Mouse (Mus musculus): ENCODE measurements at regions not wholly inside any gene's neighbourhood (a gene's known extent, or its start where the extent isn't known, plus 50 kb on each side); places are given as distances from the start of the nearest gene placed in this dataset.
"Not testable (repeated sequence)": the region's sequence is repeated elsewhere in the genome, so short reads cannot be mapped to it uniquely, and the experiment has no call there.

GRCm38 (mm10) chr1:5220668-5221408 is 413.1 kb downstream of the Gm37988 start:
- Histone ChIP-seq H3K27me3 (peaks cover 4% of the 10 kb centered on the region), H3K9me3 (no peaks in the 10 kb centered on the region), H3K4me3 (no peak overlapping the region), H3K4me2 (no peak overlapping the region), H3K27ac (replicated peaks) (no peak overlapping the region), H3K9ac (no peak overlapping the region), H3K36me3 (no peaks in the 10 kb centered on the region), H3K4me1 (replicated peaks) (no peaks in the 10 kb centered on the region)
- WGBS = 63% methylated on average over 3 of the region's 3 CpGs
- ATAC-seq (ENCODE audit: low read depth) = no peak

GRCm38 (mm10) chr1:5227866-5228265 is 420.2 kb downstream of the Gm37988 start:
- no peak for ATAC-seq (ENCODE audit: low read depth)
- Histone ChIP-seq H3K27ac (replicated peaks) (no peak overlapping the region), H3K27me3 (peaks cover 46% of the 10 kb centered on the region)

GRCm38 (mm10) chr1:5231218-5231617 is 423.5 kb downstream of the Gm37988 start:
- Histone ChIP-seq H3K36me3 (no peaks in the 10 kb centered on the region), H3K4me1 (replicated peaks) (peaks cover 15% of the 10 kb centered on the region), H3K27ac (replicated peaks) (no peak overlapping the region), H3K9me3 (no peaks in the 10 kb centered on the region), H3K27me3 (peaks cover 47% of the 10 kb centered on the region), H3K4me2 (no peak overlapping the region), H3K9ac (no peak overlapping the region), H3K4me3 (no peak overlapping the region)
- no peak for ATAC-seq (ENCODE audit: low read depth)
- 92% methylated on average over 5 of the region's 5 CpGs for WGBS

More at GRCm38 (mm10) chr1:5227866-5228265, 420.2 kb downstream of the Gm37988 start:
- Histone ChIP-seq H3K36me3 (no peaks in the 10 kb centered on the region), H3K4me1 (replicated peaks) (peaks cover 10% of the 10 kb centered on the region), H3K9ac (no peak overlapping the region), H3K4me3 (no peak overlapping the region), H3K9me3 (no peaks in the 10 kb centered on the region), H3K4me2 (no peak overlapping the region)
- 36% methylated on average over 6 of the region's 6 CpGs for WGBS

DNA sequence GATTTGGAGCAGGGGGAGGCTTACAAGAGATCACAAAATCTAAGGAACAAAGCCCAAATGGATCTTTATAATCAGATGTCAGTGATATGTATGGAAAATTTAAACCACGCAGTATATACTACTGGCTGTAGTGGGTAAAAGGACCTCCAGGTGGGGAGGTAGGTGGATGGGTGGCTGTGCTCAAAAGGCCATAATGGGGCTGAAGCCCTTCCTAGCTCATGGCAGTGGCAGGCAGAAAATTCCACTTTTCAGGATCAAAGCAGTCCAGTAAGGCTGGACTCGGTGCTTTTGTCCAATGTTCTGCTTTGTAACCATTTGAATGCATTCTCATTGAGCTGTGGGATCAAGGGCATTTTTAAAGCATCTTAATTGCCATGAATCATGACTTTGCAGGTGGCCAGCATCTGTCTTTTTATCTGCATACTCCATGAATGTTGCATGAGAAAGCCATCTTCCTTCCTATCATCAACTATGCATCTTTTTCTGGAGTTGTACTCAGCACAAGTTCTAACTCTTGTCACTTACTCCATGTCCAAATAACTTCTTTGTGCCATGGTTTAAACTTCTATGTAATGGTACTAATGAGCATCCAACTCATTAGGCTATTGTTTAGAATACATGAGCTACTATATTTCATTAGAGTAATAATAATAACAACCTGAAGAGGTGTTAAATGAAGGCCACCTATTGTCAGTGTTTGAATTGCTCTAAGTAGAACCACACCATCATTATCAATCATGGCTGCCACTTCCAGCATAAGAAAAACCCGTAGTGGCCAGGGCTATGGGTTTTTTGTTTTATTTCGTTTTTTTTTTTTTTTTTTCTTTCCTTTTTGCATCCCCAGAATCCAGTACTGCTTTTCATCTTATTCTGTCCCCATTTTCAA is 424.5 kb downstream of the Gm37988 start:
- H3K27ac ChIP-seq (replicated peaks) = peak overlapping the region; percentile 80; the same call in 1 of the 2 replicates

DNA sequence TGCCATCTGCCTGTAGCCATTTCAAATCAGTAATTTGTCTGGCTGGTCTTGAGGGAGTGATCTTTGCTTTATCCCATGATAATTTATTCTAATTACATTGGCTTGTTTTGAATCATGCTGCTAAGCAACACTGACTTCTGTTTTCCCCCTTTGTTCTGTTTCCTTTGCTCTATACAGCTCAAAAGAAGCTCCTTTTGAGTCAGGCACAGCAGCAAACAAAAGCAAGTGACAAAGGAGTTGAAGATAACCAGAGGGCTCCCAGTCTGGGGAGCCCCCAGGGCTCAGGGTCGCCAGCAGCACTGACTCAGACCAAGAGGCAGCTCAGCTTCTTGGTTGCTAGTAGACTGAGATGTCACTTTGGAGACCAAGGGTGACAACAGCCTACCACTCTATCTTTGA is 425.2 kb downstream of the Gm37988 start:
- Histone ChIP-seq H3K4me1 (replicated peaks) (peaks cover 15% of the 10 kb centered on the region), H3K9me3 (no peaks in the 10 kb centered on the region), H3K9ac (no peak overlapping the region), H3K4me2 (no peak overlapping the region), H3K27me3 (peaks cover 37% of the 10 kb centered on the region), H3K36me3 (no peaks in the 10 kb centered on the region), H3K27ac (replicated peaks) (peak overlapping the region; percentile 80), H3K4me3 (no peak overlapping the region)
- WGBS = 3% methylated on average over 1 of the region's 1 CpGs
- peak; percentile 93 for ATAC-seq (ENCODE audit: low read depth)

More for the DNA sequence above, 424.5 kb downstream of the Gm37988 start:
- Histone ChIP-seq H3K4me2 (no peak overlapping the region), H3K9me3 (no peaks in the 10 kb centered on the region), H3K4me1 (replicated peaks) (peaks cover 15% of the 10 kb centered on the region), H3K36me3 (no peaks in the 10 kb centered on the region), H3K27me3 (peaks cover 44% of the 10 kb centered on the region), H3K9ac (no peak overlapping the region), H3K4me3 (no peak overlapping the region)
- ATAC-seq (ENCODE audit: low read depth) = peak; percentile 79
- WGBS = 14% methylated on average over 4 of the region's 4 CpGs

GRCm38 (mm10) chr1:5243186-5243585 is 435.5 kb downstream of the Gm37988 start:
- Histone ChIP-seq H3K27me3 (peaks cover 15% of the 10 kb centered on the region), H3K4me1 (replicated peaks) (no peaks in the 10 kb centered on the region), H3K27ac (replicated peaks) (no peak overlapping the region), H3K4me3 (no peak overlapping the region), H3K9ac (no peak overlapping the region), H3K36me3 (no peaks in the 10 kb centered on the region), H3K4me2 (no peak overlapping the region), H3K9me3 (no peaks in the 10 kb centered on the region)
- WGBS = 94% methylated on average over 3 of the region's 3 CpGs
- no peak for ATAC-seq (ENCODE audit: low read depth)

DNA sequence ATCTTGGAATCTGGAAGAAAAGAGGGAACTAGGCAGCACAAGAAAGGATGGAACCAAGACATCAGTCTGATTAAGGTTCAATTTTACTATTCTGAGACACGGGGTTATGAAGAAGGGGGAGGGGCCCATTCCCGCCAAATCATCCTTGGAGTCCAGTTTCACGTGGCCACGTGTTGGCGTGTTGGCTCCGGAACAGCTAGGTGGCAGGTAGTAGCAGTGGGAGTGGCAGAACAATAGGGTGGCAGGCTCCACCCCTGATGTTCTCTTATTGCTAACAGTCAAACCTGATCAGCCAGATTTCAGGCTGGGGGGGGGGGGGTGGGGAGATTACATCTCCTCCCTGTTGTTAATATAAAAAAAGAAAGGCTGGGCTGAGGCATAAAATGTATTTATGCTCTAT is 453.2 kb downstream of the Gm37988 start:
- H3K36me3 ChIP-seq; ATAC-seq (ENCODE audit: low read depth); H3K27me3 ChIP-seq; H3K4me1 ChIP-seq (replicated peaks); H3K4me2 ChIP-seq; H3K4me3 ChIP-seq; H3K27ac ChIP-seq (replicated peaks); H3K9ac ChIP-seq; H3K9me3 ChIP-seq: not testable (repeated sequence)
- 70% methylated on average over 6 of the region's 6 CpGs for WGBS

- ATAC-seq (ENCODE audit: low read depth); H3K9me3 ChIP-seq; H3K27me3 ChIP-seq; H3K4me3 ChIP-seq; H3K9ac ChIP-seq; H3K4me1 ChIP-seq (replicated peaks); H3K27ac ChIP-seq (replicated peaks); H3K4me2 ChIP-seq; H3K36me3 ChIP-seq: not testable (repeated sequence)
- 58% methylated on average over 2 of the region's 2 CpGs for WGBS
Measured at GRCm38 (mm10) chr1:5261297-5261696, 453.6 kb downstream of the Gm37988 start.

GRCm38 (mm10) chr1:5273938-5274337 is 466.2 kb downstream of the Gm37988 start:
- Histone ChIP-seq H3K9ac (no peak overlapping the region), H3K27ac (replicated peaks) (no peak overlapping the region), H3K27me3 (no peaks in the 10 kb centered on the region), H3K36me3 (no peaks in the 10 kb centered on the region), H3K4me1 (replicated peaks) (no peaks in the 10 kb centered on the region), H3K4me2 (no peak overlapping the region), H3K4me3 (no peak overlapping the region), H3K9me3 (no peaks in the 10 kb centered on the region)
- no peak for ATAC-seq (ENCODE audit: low read depth)

GRCm38 (mm10) chr1:5294570-5294969 is 486.9 kb downstream of the Gm37988 start:
- H3K9me3 ChIP-seq = no peaks in the 10 kb centered on the region
- no peaks in the 10 kb centered on the region for H3K27me3 ChIP-seq
- H3K27ac ChIP-seq (replicated peaks) = no peak overlapping the region
- H3K9ac ChIP-seq = no peak overlapping the region
- H3K36me3 ChIP-seq = no peaks in the 10 kb centered on the region
- H3K4me2 ChIP-seq = no peak overlapping the region
- no peak for ATAC-seq (ENCODE audit: low read depth)
- no peak overlapping the region for H3K4me3 ChIP-seq
- H3K4me1 ChIP-seq (replicated peaks) = no peaks in the 10 kb centered on the region

DNA sequence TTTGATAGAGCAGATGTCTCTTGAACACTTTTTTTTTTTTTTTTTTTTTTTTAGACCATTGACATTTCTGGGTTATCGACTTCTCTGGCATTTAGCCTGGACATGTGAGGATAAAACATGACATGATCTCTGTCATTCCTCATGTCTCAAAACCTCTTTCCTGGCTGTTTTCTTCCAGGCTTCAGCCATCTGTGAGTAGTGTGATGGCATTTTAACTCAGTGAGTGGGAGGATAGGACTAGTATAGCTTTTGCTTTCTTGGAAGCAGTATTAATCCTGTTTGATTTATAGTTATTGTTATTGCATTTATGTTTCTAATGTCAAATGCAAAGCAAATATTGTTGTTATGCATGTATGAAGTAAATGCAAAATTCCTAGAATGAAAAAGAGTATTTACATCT is 489.9 kb downstream of the Gm37988 start:
- Histone ChIP-seq H3K4me3 (no peak overlapping the region), H3K4me1 (replicated peaks) (no peaks in the 10 kb centered on the region), H3K27ac (replicated peaks) (no peak overlapping the region), H3K9me3 (no peaks in the 10 kb centered on the region), H3K9ac (no peak overlapping the region), H3K36me3 (no peaks in the 10 kb centered on the region), H3K27me3 (no peaks in the 10 kb centered on the region), H3K4me2 (no peak overlapping the region)
- ATAC-seq (ENCODE audit: low read depth) = no peak
- WGBS = 96% methylated on average over 1 of the region's 1 CpGs

DNA sequence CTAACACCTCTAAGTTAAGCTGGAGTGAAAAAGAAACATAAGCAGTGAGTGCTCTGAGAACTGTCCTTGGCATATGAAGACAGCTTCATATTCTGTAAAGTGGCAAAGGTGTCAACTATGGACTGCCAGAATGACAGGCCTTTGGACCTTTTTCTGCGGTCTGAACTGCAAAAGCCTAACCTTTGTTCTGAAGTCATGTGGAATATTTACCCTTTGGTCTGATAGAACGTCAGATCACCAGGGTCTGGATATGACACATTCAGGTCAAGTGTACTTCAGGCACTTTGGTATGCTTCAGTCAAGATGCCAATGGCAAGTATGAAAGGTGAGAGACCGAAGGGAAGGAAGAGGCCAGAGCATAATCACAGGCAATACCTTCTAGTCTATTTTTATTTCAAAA is 504.0 kb downstream of the Gm37988 start:
- H3K4me2 ChIP-seq = no peak overlapping the region
- H3K27ac ChIP-seq (replicated peaks) = no peak overlapping the region
- H3K27me3 ChIP-seq = no peaks in the 10 kb centered on the region
- ATAC-seq (ENCODE audit: low read depth) = no peak
- H3K4me1 ChIP-seq (replicated peaks) = no peaks in the 10 kb centered on the region
- H3K9ac ChIP-seq = no peak overlapping the region
- 93% methylated on average over 3 of the region's 3 CpGs for WGBS
- H3K9me3 ChIP-seq = no peaks in the 10 kb centered on the region
- no peak overlapping the region for H3K4me3 ChIP-seq
- H3K36me3 ChIP-seq = no peaks in the 10 kb centered on the region
